Mouse (Mus musculus): ENCODE measurements around the gene Ndufa7. TPM values are rescaled to one million over a fixed set of nuclear protein-coding genes. Genes with fewer than 3 reads are reported as not detected.
"Not testable (repeated sequence)": the region's sequence is repeated elsewhere in the genome, so short reads cannot be mapped to it uniquely, and the experiment has no call there.

Ndufa7 gene
- polyA plus RNA-seq, 1 experiment, result 328 TPM

DNA sequence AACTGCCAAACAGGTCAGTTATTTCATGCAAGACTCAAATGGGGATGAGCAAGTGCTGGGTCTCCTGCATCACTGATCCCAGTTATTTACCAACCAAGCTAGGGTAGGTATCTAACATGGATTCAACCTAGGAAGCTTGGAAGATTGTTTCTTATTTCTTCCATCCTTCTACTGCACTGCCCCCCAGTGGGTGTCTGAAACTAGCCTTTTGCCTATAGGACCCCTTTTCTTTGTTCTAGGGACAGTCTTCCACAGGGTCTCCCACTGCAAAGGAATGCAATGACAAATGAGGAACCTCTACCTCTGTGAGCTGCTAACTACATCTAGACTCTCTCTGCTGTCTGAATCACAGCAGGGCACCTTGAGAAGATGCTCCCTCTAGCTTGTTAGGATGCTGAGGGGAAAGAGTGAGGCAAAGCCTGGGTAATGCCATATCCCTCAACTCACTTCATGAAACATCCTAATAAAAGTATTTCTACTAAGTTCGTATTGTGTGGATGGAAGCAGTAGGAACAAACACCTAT, 1.9 kb upstream of the Ndufa7 start:
- TF ChIP-seq POLR2A (IDR thresholded peaks at IDR 0.05; ENCODE audit: extremely low read depth, insufficient read depth, low read length) (no peak), CTCF (IDR thresholded peaks at IDR 0.05; ENCODE audit: extremely low read depth, insufficient read depth, low read length) (no peak)
- Histone ChIP-seq H3K4me1 (ENCODE audit: control insufficient read depth, insufficient read depth, low read length) (no peaks in the 10 kb centered on the region; the same call in 1 of the 2 replicates), H3K27ac (ENCODE audit: insufficient read depth, low read length) (no peak overlapping the region)

DNA sequence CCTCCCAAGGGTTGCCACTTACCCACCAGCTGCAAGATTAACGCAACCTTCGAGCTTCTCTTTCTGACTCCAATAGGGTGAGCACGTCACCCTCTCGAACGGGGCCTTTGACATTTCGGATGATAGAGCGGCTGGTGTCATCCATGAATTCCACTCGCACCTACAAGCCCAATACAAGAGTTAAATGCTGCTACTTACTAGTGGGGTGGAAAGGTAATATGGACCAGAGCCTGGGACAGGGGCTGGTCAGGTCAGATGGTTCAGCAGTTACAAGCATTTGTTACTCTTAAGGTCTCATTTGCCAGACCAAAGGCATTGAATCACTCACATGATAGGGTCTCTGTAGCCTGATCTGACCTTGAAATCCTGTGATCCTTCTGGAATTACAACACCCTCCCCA, 1.2 kb upstream of the Ndufa7 start:
- not testable (repeated sequence) for H3K4me1 ChIP-seq (ENCODE audit: control insufficient read depth, insufficient read depth, low read length); H3K27ac ChIP-seq (ENCODE audit: insufficient read depth, low read length)
- peak overlapping the region; percentile 80; the same call in 1 of the 2 replicates for H3K4me3 ChIP-seq (ENCODE audit: insufficient read depth, low read length)

More for the DNA sequence above, 1.9 kb upstream of the Ndufa7 start:
- H3K4me3 ChIP-seq (ENCODE audit: insufficient read depth, low read length), result no peak overlapping the region

DNA sequence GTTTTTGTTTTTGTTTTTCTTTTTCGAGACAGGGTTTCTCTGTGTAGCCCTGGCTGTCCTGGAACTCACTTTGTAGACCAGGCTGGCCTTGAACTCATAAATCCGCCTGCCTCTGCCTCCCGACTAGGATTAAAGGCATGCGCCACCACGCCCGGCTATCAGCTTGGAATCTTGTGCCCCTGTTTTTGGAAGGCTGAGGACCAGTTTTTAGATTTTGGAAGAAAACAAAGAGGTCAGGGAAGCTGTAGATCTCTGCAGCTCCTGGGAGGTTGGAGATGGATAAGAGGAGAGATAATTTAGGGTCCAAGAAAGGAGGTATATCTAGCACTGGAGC, 592 bp downstream of the Ndufa7 start:
- H3K4me3 ChIP-seq (ENCODE audit: insufficient read depth, low read length), result peak overlapping the region; percentile 80
- not testable (repeated sequence) for H3K27ac ChIP-seq (ENCODE audit: insufficient read depth, low read length); H3K4me1 ChIP-seq (ENCODE audit: control insufficient read depth, insufficient read depth, low read length)

DNA sequence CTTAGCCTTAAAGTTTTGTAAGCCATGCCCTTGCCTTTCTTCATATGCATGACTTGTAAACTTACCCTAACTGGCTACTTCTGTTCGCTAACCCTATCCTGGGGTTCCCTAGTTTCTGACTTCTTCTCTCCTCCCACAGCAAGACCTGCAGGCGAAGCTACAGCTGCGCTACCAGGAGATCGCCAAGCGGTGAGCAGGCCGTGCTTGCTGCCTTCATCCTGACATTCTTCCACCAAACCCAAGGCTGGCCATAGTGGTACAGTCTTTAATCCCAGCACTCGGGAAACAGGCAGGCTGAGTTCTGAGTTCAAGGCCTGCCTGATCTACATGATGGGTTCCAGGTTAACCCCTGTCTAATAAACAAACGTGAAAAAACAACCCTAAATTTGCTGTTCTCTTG, 1.1 kb downstream of the Ndufa7 start:
- no peak for TF ChIP-seq POLR2A (IDR thresholded peaks at IDR 0.05; ENCODE audit: extremely low read depth, insufficient read depth, low read length)
- no peak for TF ChIP-seq CTCF (IDR thresholded peaks at IDR 0.05; ENCODE audit: extremely low read depth, insufficient read depth, low read length)
- peak overlapping the region; percentile 80; the same call in 1 of the 2 replicates for H3K4me3 ChIP-seq (ENCODE audit: insufficient read depth, low read length)
- H3K4me1 ChIP-seq (ENCODE audit: control insufficient read depth, insufficient read depth, low read length), result no peaks in the 10 kb centered on the region; the same call in 1 of the 2 replicates
- H3K27ac ChIP-seq (ENCODE audit: insufficient read depth, low read length), result no peak overlapping the region

DNA sequence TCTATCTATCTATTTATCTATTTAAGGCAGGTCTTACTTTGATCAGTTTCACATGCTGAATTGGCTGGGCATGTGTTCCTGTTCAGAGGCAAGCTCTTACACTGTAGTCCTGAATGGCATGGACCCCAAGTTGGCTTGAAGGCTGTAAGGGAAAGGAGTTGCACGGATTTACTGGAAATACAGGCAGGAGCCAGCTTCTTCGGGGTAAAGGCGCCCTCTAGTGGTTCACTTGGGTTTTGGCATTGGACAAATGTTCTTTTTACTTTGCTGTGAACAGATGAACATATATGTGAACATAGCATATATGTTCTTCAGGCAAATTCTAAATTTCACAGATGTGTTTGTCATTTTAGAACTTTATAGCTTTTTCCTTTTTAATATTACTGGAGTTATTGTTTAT, 2.5 kb downstream of the Ndufa7 start:
- TF ChIP-seq POLR2A (IDR thresholded peaks at IDR 0.05; ENCODE audit: extremely low read depth, insufficient read depth, low read length) (no peak), CTCF (IDR thresholded peaks at IDR 0.05; ENCODE audit: extremely low read depth, insufficient read depth, low read length) (peak; percentile 77)
- Histone ChIP-seq H3K4me3 (ENCODE audit: insufficient read depth, low read length) (no peak overlapping the region), H3K4me1 (ENCODE audit: control insufficient read depth, insufficient read depth, low read length) (no peaks in the 10 kb centered on the region; the same call in 1 of the 2 replicates), H3K27ac (ENCODE audit: insufficient read depth, low read length) (no peak overlapping the region)

DNA sequence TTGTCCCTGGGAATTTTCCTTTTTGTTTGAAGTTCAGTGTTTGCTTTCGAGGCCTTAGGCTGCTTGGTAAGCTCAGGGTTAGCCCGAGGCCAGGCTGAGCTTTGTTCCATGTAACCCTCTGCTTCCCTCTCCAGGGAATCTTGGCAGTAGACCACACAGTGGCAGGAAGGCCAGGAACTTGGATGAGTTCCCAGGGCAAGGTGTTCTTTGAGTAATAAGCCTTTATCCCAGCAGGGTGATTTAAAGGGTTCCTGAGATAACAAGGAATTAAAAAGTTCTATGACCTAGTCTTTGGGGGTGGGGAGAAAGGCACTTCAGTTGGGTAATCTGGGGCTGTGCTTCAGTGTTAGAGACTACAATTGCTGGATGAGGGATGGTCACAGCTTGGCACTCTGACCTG, 4.5 kb downstream of the Ndufa7 start:
- TF ChIP-seq POLR2A (IDR thresholded peaks at IDR 0.05; ENCODE audit: extremely low read depth, insufficient read depth, low read length), result no peak
- no peak for TF ChIP-seq CTCF (IDR thresholded peaks at IDR 0.05; ENCODE audit: extremely low read depth, insufficient read depth, low read length)
- H3K4me3 ChIP-seq (ENCODE audit: insufficient read depth, low read length), result no peak overlapping the region
- no peaks in the 10 kb centered on the region for H3K4me1 ChIP-seq (ENCODE audit: control insufficient read depth, insufficient read depth, low read length)
- H3K27ac ChIP-seq (ENCODE audit: insufficient read depth, low read length), result no peak overlapping the region

DNA sequence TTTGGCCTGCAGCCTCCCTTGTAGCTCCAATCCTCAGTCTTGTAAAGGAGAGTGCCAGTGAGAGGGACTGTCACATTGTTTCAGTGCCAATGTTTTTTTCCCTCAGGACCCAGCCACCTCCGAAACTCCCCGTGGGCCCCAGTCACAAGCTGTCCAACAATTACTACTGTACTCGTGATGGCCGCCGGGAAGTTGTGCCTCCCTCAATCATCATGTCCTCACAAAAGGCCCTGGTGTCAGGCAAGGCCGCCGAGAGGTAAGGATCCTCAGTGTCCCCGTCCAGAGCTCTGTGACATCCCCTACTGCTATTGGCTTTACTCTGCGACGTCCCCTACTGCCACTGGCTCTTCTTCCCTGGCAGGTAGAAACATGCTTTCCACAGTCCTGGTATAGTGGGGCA, 5.2 kb downstream of the Ndufa7 start:
- Histone ChIP-seq H3K4me3 (ENCODE audit: insufficient read depth, low read length) (no peak overlapping the region), H3K27ac (ENCODE audit: insufficient read depth, low read length) (no peak overlapping the region), H3K4me1 (ENCODE audit: control insufficient read depth, insufficient read depth, low read length) (no peaks in the 10 kb centered on the region)
- TF ChIP-seq POLR2A (IDR thresholded peaks at IDR 0.05; ENCODE audit: extremely low read depth, insufficient read depth, low read length), result no peak
- TF ChIP-seq CTCF (IDR thresholded peaks at IDR 0.05; ENCODE audit: extremely low read depth, insufficient read depth, low read length), result no peak

DNA sequence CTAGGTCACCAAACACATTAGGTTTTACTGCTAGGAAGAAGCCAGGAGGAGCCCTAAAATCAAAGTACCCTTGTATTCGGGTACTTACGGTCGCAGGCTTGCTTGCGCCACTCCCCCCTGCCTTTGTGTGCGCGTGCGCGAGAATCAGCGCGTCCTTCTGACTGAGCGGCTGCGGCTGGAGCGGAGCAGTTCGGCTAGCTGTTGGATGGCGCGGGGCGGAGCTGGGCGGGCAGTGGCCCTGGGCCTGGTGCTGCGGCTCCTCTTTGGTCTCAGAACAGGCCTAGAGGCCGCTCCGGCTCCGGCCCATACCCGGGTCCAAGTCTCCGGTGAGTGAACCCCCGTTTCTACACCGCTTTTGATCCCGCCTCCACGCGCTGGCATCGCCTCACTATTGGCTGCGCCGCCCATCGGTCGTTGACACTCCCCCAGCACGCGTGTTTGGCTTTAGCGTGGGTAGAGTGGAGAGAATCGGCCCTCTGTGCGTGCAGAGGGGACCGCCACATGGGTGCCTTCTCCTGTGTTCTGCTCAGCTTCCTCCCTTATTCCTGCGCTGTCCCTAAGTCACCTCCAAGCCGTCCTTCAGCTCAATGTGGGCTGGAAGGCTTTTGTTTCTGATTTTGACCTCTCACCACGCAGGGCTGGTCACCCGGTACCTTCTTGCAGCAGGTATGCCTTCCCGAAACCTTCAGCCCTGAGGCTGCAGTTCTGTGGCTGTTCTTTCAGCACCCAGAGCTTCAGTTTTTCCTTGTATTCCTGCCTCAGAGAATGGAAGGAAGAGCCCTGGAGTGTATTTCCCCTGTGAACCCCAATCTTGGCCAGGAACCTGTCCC, 18.8 kb downstream of the Ndufa7 start, which contains the start of gene Cd320:
TSS of gene Cd320 (plus strand) at position 126 of the 830 bp plus-strand sequence.
- TF ChIP-seq POLR2A (IDR thresholded peaks at IDR 0.05; ENCODE audit: extremely low read depth, insufficient read depth, low read length), result peak; percentile 77; the same call in 1 of the 2 replicates
- TF ChIP-seq CTCF (IDR thresholded peaks at IDR 0.05; ENCODE audit: extremely low read depth, insufficient read depth, low read length), result no peak
- H3K4me3 ChIP-seq (ENCODE audit: insufficient read depth, low read length), result peak within 1 kb of the TSS; percentile 91

DNA sequence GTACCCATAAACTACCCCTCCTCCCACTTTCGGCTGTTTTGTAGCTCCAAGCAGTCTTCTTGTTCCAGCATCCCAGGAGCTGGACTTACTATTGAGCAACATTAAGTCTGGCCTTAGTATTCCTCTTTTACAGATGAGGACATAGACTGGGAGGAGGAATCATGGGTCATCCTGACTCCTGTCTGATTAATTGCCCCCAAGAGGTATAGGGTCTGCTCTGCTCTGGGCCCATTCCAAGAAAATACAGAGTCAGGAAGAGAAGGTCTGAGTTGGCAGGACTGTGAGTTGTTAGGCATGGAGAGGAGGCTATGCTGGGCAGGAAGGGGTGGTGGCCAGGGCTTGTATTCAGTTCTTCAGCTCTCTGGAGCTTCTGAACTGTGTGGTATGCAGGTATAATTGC, 19.8 kb downstream of the Ndufa7 start:
- Histone ChIP-seq H3K27ac (ENCODE audit: insufficient read depth, low read length) (no peak overlapping the region), H3K4me3 (ENCODE audit: insufficient read depth, low read length) (no peak overlapping the region), H3K4me1 (ENCODE audit: control insufficient read depth, insufficient read depth, low read length) (peaks cover 5% of the 10 kb centered on the region; the same call in 1 of the 2 replicates)
- TF ChIP-seq POLR2A (IDR thresholded peaks at IDR 0.05; ENCODE audit: extremely low read depth, insufficient read depth, low read length), result no peak
- TF ChIP-seq CTCF (IDR thresholded peaks at IDR 0.05; ENCODE audit: extremely low read depth, insufficient read depth, low read length), result no peak

More for the DNA sequence above, 18.8 kb downstream of the Ndufa7 start, which contains the start of gene Cd320:
- H3K27ac ChIP-seq (ENCODE audit: insufficient read depth, low read length), result no peak within 1 kb of the TSS
- H3K4me1 ChIP-seq (ENCODE audit: control insufficient read depth, insufficient read depth, low read length), result peaks cover 5% of the 10 kb centered on the region; the same call in 1 of the 2 replicates

DNA sequence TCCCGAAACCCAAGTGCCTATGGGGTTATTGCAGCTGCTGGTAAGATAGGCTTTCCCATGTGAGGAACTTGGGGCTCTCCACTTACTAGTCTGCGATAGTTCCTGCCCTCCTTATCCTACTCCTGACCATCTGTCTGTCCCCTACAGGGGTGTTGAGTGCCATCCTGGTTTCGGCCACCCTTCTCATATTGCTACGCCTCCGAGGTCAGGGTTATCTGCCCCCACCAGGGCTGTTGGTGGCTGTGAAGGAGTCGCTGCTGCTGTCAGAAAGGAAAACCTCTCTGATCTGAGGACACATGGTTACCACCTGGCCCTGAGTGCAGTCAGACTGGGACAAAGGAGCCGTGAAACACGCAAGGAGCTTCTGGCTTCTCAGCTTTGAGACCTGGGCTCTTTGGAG, 23.8 kb downstream of the Ndufa7 start:
- TF ChIP-seq POLR2A (IDR thresholded peaks at IDR 0.05; ENCODE audit: extremely low read depth, insufficient read depth, low read length), result no peak
- TF ChIP-seq CTCF (IDR thresholded peaks at IDR 0.05; ENCODE audit: extremely low read depth, insufficient read depth, low read length), result no peak
- no peak overlapping the region for H3K4me3 ChIP-seq (ENCODE audit: insufficient read depth, low read length)
- H3K27ac ChIP-seq (ENCODE audit: insufficient read depth, low read length), result no peak overlapping the region
- peaks cover 5% of the 10 kb centered on the region; the same call in 1 of the 2 replicates for H3K4me1 ChIP-seq (ENCODE audit: control insufficient read depth, insufficient read depth, low read length)

All from cortical plate, adult 2 months (tissue).